Mouse (Mus musculus) left cerebral cortex, adult 11 months (tissue): ENCODE results near the gene Olfr544.
A peak's percentile ranks its signal among the peaks of the same experiment; 100 is the strongest.

ENCODE experiments used
- DNase-seq: peaks from one replicate; pipeline ENCODE4 v3.0.0; 2022; ENCODE audit warnings: low spot score

Olfr544 gene

GRCm38 (mm10) chr7:102477377-102477776, 10.7 kb downstream of the Olfr544 start:
- no peak for DNase-seq

GRCm38 (mm10) chr7:102476601-102477000, 11.5 kb downstream of the Olfr544 start:
- no peak for DNase-seq

GRCm38 (mm10) chr7:102472675-102473074, 15.4 kb downstream of the Olfr544 start:
- DNase-seq = no peak

GRCm38 (mm10) chr7:102467566-102467965, 20.5 kb downstream of the Olfr544 start:
- no peak for DNase-seq

GRCm38 (mm10) chr7:102458618-102459380, 29.3 kb downstream of the Olfr544 start:
- DNase-seq = no peak

GRCm38 (mm10) chr7:102446438-102446837, 41.7 kb downstream of the Olfr544 start:
- no peak for DNase-seq

- no peak for DNase-seq
Observed at GRCm38 (mm10) chr7:102444301-102444700, 43.8 kb downstream of the Olfr544 start.

- DNase-seq = no peak
Observed at GRCm38 (mm10) chr7:102442432-102442831, 45.7 kb downstream of the Olfr544 start.

GRCm38 (mm10) chr7:102441657-102442391, 46.3 kb downstream of the Olfr544 start, which contains the start of gene Rrm1:
Gene Rrm1 (plus strand): TSS chr7:102441695.
- peak; percentile 94 for DNase-seq

- DNase-seq = no peak
Observed at GRCm38 (mm10) chr7:102440822-102441656, 47.1 kb downstream of the Olfr544 start.

GRCm38 (mm10) chr7:102434344-102434743, 53.8 kb downstream of the Olfr544 start:
- DNase-seq = no peak
